Mouse (Mus musculus): ENCODE measurements at regions not wholly inside any gene's neighbourhood (a gene's known extent, or its start where the extent isn't known, plus 50 kb on each side); places are given as distances from the start of the nearest gene placed in this dataset.

GRCm38 (mm10) chr2:118035333-118035732 lies 76.3 kb upstream of the Thbs1 start:
- no peak for DNase-seq (ENCODE audit: low spot score)

- no peak for DNase-seq (ENCODE audit: low spot score)
Measured at GRCm38 (mm10) chr2:118038859-118039818, 72.5 kb upstream of the Thbs1 start.

- no peak for DNase-seq (ENCODE audit: low spot score)
Measured at GRCm38 (mm10) chr2:118039819-118040206, 71.9 kb upstream of the Thbs1 start.

- DNase-seq (ENCODE audit: low spot score), result no peak
Measured at GRCm38 (mm10) chr2:118042380-118043055, 69.2 kb upstream of the Thbs1 start.

GRCm38 (mm10) chr2:118044666-118045065 lies 67.0 kb upstream of the Thbs1 start:
- DNase-seq (ENCODE audit: low spot score), result no peak

- DNase-seq (ENCODE audit: low spot score), result no peak
Measured at GRCm38 (mm10) chr2:118050326-118050725, 61.4 kb upstream of the Thbs1 start.

GRCm38 (mm10) chr2:118051610-118052009 lies 60.1 kb upstream of the Thbs1 start:
- no peak for DNase-seq (ENCODE audit: low spot score)

GRCm38 (mm10) chr2:118053512-118053911 lies 58.2 kb upstream of the Thbs1 start:
- no peak for DNase-seq (ENCODE audit: low spot score)

- DNase-seq (ENCODE audit: low spot score), result no peak
Measured at GRCm38 (mm10) chr2:118058654-118059395, 52.9 kb upstream of the Thbs1 start.

GRCm38 (mm10) chr2:118061291-118061690 lies 50.4 kb upstream of the Thbs1 start:
- no peak for DNase-seq (ENCODE audit: low spot score)

Measured in spleen, adult 12 weeks (tissue).